Comparison of ENCODE assay signal across 17 mouse cellular contexts in genomic region chr14:27629369-27630012, GRCm38 (mm10). TPM values are rescaled to one million over a fixed set of nuclear protein-coding genes. Genes with fewer than 3 reads are reported as not detected.
A peak's percentile ranks its signal among the peaks of the same experiment; 100 is the strongest.
DNase-seq lines count a peak whose midpoint lies in the region; ATAC-seq and TF ChIP-seq lines count a peak whose summit lies in the region.
"Had no signal": no experiment of that assay in that cellular context is flagged by ENCODE, and none has a peak within 500 bp of the region (broad histone marks: within the 10 kb centered on the region; RNA-seq: fewer than 3 reads in every experiment).

No protein-coding gene starts in this region.

- DNase-seq in hindbrain, embryonic 11.5 days (ENCODE audit: low spot score): peak; percentile 10
- DNase-seq in mesoderm, embryonic 11.5 days (ENCODE audit: low read depth, low spot score): peak; percentile 30
- DNase-seq in thymus, adult 2 months: no peak
- DNase-seq in adrenal gland, postnatal 4 days (ENCODE audit: low spot score in 2 of 2): no peak
- DNase-seq: cerebellum, adult 11 months; cerebellum, postnatal 36 days; heart, postnatal 4 days; kidney, adult 18-20 months; kidney, postnatal 4 days; liver, embryonic 13.5 days; retina, postnatal 1 day had no signal

- no peaks in the 10 kb centered on the region for H3K9me3 ChIP-seq in kidney, embryonic 16.5 days (ENCODE audit: low read length)
- no peaks in the 10 kb centered on the region for H3K9me3 ChIP-seq in kidney, embryonic 15.5 days (replicated peaks)
- H3K9me3 ChIP-seq in hindbrain, embryonic 11.5 days (ENCODE audit: control insufficient read depth, low read length): no peaks in the 10 kb centered on the region
- no peaks in the 10 kb centered on the region for H3K9me3 ChIP-seq in neural tube, embryonic 14.5 days (ENCODE audit: control insufficient read depth, low read length)
- H3K9me3 ChIP-seq: liver, embryonic 13.5 days had no signal

- TF ChIP-seq POLR2A in thymus, adult 2 months (IDR thresholded peaks at IDR 0.05; ENCODE audit: control insufficient read depth, extremely low read depth, insufficient read depth, low read length, poor library complexity): no peak

- WGBS in kidney, embryonic 16.5 days: 62% methylated on average over 5 of the region's 5 CpGs
- 61% methylated on average over 5 of the region's 5 CpGs for WGBS in kidney, embryonic 15.5 days
- 67% methylated on average over 5 of the region's 5 CpGs for WGBS in hindbrain, embryonic 11.5 days
- 46% methylated on average over 5 of the region's 5 CpGs for WGBS in neural tube, embryonic 14.5 days
- 92% methylated on average over 5 of the region's 5 CpGs for WGBS in thymus, adult 2 months

- H3K27ac ChIP-seq in kidney, embryonic 16.5 days (ENCODE audit: low read length): no peak overlapping the region
- H3K27ac ChIP-seq in kidney, embryonic 15.5 days: no peak overlapping the region
- H3K27ac ChIP-seq in hindbrain, embryonic 11.5 days (ENCODE audit: low read depth, low read length): no peak overlapping the region
- no peak overlapping the region for H3K27ac ChIP-seq in neural tube, embryonic 14.5 days (ENCODE audit: low read depth, low read length)
- no peak overlapping the region for H3K27ac ChIP-seq in thymus, adult 2 months (ENCODE audit: control insufficient read depth, insufficient read depth, low read length)
- H3K27ac ChIP-seq: liver, embryonic 13.5 days had no signal

- H3K4me2 ChIP-seq in kidney, embryonic 16.5 days (replicated peaks; ENCODE audit: low read depth, low read length): no peak overlapping the region
- H3K4me2 ChIP-seq in kidney, embryonic 15.5 days: no peak overlapping the region
- no peak overlapping the region for H3K4me2 ChIP-seq in hindbrain, embryonic 11.5 days (replicated peaks; ENCODE audit: low read depth, low read length)
- no peak overlapping the region for H3K4me2 ChIP-seq in neural tube, embryonic 14.5 days (ENCODE audit: low read depth, low read length)
- H3K4me2 ChIP-seq: heart, embryonic 11.5 days; liver, embryonic 13.5 days had no signal

- no peaks in the 10 kb centered on the region for H3K36me3 ChIP-seq in kidney, embryonic 16.5 days (ENCODE audit: insufficient read depth, low read length)
- no peaks in the 10 kb centered on the region for H3K36me3 ChIP-seq in kidney, embryonic 15.5 days
- H3K36me3 ChIP-seq in hindbrain, embryonic 11.5 days (ENCODE audit: control insufficient read depth, insufficient read depth, low read length): no peaks in the 10 kb centered on the region
- no peaks in the 10 kb centered on the region for H3K36me3 ChIP-seq in neural tube, embryonic 14.5 days (ENCODE audit: control insufficient read depth, insufficient read depth, low read length)
- H3K36me3 ChIP-seq in thymus, adult 2 months (ENCODE audit: control insufficient read depth, insufficient read depth, low read length): no peaks in the 10 kb centered on the region
- H3K36me3 ChIP-seq: liver, embryonic 13.5 days had no signal

- no peaks in the 10 kb centered on the region for H3K4me1 ChIP-seq in kidney, embryonic 16.5 days (ENCODE audit: insufficient read depth, low read length)
- H3K4me1 ChIP-seq in kidney, embryonic 15.5 days: no peaks in the 10 kb centered on the region
- no peaks in the 10 kb centered on the region; the same call in 1 of the 2 replicates for H3K4me1 ChIP-seq in hindbrain, embryonic 11.5 days (replicated peaks; ENCODE audit: control insufficient read depth, insufficient read depth, low read length)
- H3K4me1 ChIP-seq in neural tube, embryonic 14.5 days (ENCODE audit: control insufficient read depth, insufficient read depth, low read length): 0 out of 2 replicates have a peak, but pooled peaks cover 5% of the 10 kb centered on the region
- H3K4me1 ChIP-seq in thymus, adult 2 months (replicated peaks; ENCODE audit: control insufficient read depth, insufficient read depth, low read length): no peaks in the 10 kb centered on the region
- H3K4me1 ChIP-seq: liver, embryonic 13.5 days had no signal

- TF ChIP-seq CTCF in thymus, adult 2 months (IDR thresholded peaks at IDR 0.05; ENCODE audit: borderline replicate concordance, control insufficient read depth, extremely low read depth, insufficient read depth, low read length, poor library complexity): no peak

- H3K27me3 ChIP-seq in kidney, embryonic 16.5 days (ENCODE audit: insufficient read depth, low read length): no peaks in the 10 kb centered on the region
- 0 out of 2 replicates have a peak, but pooled peaks cover 3% of the 10 kb centered on the region for H3K27me3 ChIP-seq in kidney, embryonic 15.5 days
- no peaks in the 10 kb centered on the region for H3K27me3 ChIP-seq in hindbrain, embryonic 11.5 days (ENCODE audit: control insufficient read depth, insufficient read depth, low read length)
- H3K27me3 ChIP-seq in neural tube, embryonic 14.5 days (ENCODE audit: control insufficient read depth, insufficient read depth, low read length): no peaks in the 10 kb centered on the region
- H3K27me3 ChIP-seq in thymus, adult 2 months (ENCODE audit: control insufficient read depth, insufficient read depth, low read length): no peaks in the 10 kb centered on the region

- peak; percentile 19; the same call in 1 of the 2 replicates for ATAC-seq in kidney, embryonic 16.5 days (ENCODE audit: low FRiP score, low TSS enrichment)
- no peak for ATAC-seq in kidney, embryonic 15.5 days (replicated peaks; ENCODE audit: low FRiP score)
- peak; percentile 49; the same call in 1 of the 2 replicates for ATAC-seq in hindbrain, embryonic 11.5 days (ENCODE audit: low FRiP score)
- ATAC-seq in neural tube, embryonic 14.5 days (ENCODE audit: low read depth): peak; percentile 34; the same call in 1 of the 2 replicates

- H3K4me3 ChIP-seq in kidney, embryonic 16.5 days (ENCODE audit: low read length): no peak overlapping the region
- no peak overlapping the region for H3K4me3 ChIP-seq in kidney, embryonic 15.5 days (replicated peaks)
- H3K4me3 ChIP-seq in hindbrain, embryonic 11.5 days (ENCODE audit: low read depth, low read length): no peak overlapping the region
- H3K4me3 ChIP-seq in neural tube, embryonic 14.5 days (ENCODE audit: low read depth, low read length): no peak overlapping the region
- H3K4me3 ChIP-seq in thymus, adult 2 months (ENCODE audit: control insufficient read depth, insufficient read depth, low read length): no peak overlapping the region
- H3K4me3 ChIP-seq: liver, embryonic 13.5 days had no signal

- no peak overlapping the region for H3K9ac ChIP-seq in kidney, embryonic 16.5 days (replicated peaks; ENCODE audit: low read length)
- H3K9ac ChIP-seq in kidney, embryonic 15.5 days: no peak overlapping the region
- H3K9ac ChIP-seq in hindbrain, embryonic 11.5 days (ENCODE audit: low read depth, low read length): no peak overlapping the region
- no peak overlapping the region for H3K9ac ChIP-seq in neural tube, embryonic 14.5 days (replicated peaks; ENCODE audit: low read depth, low read length)
- H3K9ac ChIP-seq: liver, embryonic 13.5 days had no signal

RNA-seq across cellular contexts. Expression of gene Erc2, which starts 7.3 kb away (rescaled TPM):
- polyA plus RNA-seq in kidney, embryonic 16.5 days (2015; fragmentation: Nextera tagmentation; extraction: Ambion mirVana): 4.9 and 7.3 TPM in 2 replicates
- 6.9 and 7.0 TPM in 2 replicates for polyA plus RNA-seq in kidney, embryonic 15.5 days (2015; fragmentation: Nextera tagmentation; extraction: Ambion mirVana)
- polyA plus RNA-seq in hindbrain, embryonic 11.5 days (2014; fragmentation: Nextera tagmentation; extraction: Ambion mirVana): 12.4 and 33.9 TPM in 2 replicates
- polyA plus RNA-seq in neural tube, embryonic 14.5 days (2014; fragmentation: Nextera tagmentation; extraction: Ambion mirVana): 61.7 and 117 TPM in 2 replicates
- 0.17 and 0.18 TPM in 2 replicates for polyA plus RNA-seq in thymus, adult 2 months (2012; rRNA removed)
- total RNA-seq in adrenal gland, postnatal 4 days (2021): 10 to 100 TPM; 16.9 to 17.7 TPM
- total RNA-seq: MEL; neutrophil, adult 5-6 weeks had no signal

Comparison
In these comparisons a context has a peak if more than half of its experiments do, and no peak if none do; other contexts are left out.
1. DNase-seq: peak in hindbrain, embryonic 11.5 days (single experiment) and mesoderm, embryonic 11.5 days (single experiment); none in thymus, adult 2 months (single experiment) and adrenal gland, postnatal 4 days (0 of 2).